In the genomic region with DNA sequence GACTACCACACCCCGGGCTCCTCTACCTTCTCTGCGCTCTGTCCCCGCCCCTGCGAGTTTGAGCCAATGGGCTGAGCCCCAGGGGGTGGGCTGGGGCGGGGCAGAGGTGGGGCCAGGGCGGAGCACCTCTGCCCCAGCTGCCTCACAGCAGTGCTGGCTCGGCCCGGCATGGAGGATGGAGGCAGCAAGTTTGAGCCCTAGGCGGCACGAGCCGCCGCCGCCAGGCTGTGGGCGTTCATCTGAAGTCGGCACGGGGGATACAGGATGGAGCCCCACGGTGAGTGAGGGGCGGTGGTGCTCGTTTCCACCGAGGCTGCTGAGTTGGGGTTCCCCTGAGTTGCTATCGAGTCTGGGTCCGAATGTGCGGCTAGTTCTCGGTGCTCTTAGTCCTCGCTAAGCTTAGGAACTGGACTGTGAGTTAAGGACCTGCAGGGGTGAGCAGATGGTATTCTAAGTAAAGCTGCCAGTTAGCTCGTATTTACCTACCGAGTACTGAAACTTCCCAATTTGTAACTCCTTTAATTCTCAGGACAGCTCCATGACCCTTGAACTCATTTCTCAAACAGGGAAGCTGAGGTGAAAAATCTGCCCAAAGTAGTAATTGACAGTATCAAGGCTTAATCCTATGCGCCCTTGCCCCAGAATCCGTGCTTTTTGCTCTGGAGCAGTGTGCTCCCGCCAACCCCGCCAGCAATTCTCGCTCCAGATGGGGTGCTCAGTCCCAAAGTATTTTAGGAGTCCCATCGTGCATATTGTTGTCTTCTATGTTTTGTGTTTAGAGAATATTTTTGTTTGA, we compare ENCODE assay signal across 8 mouse cellular contexts. TPM values are rescaled to one million over a fixed set of nuclear protein-coding genes. Genes with fewer than 3 reads are reported as not detected.
A peak's percentile ranks its signal among the peaks of the same experiment; 100 is the strongest.
DNase-seq lines count a peak whose midpoint lies in the region; ATAC-seq and TF ChIP-seq lines count a peak whose summit lies in the region.

No protein-coding gene starts in this region.

- H3K4me3 ChIP-seq in heart, embryonic 10.5 days, result peak overlapping the region; percentile 83
- H3K4me3 ChIP-seq in kidney, embryonic 15.5 days (replicated peaks), result peak overlapping the region; percentile 72
- peak overlapping the region; percentile 73 for H3K4me3 ChIP-seq in liver, adult 2 months (ENCODE audit: insufficient read depth, low read depth, low read length)
- peak overlapping the region; percentile 60 for H3K4me3 ChIP-seq in myocyte

- peak; percentile 98 for TF ChIP-seq POLR2A in liver, adult 2 months (IDR thresholded peaks at IDR 0.05; ENCODE audit: extremely low read depth, insufficient read depth, low read length)
- TF ChIP-seq POLR2A in myocyte (IDR thresholded peaks at IDR 0.05; ENCODE audit: insufficient read length, low read depth), result peak; percentile 98

- no peaks in the 10 kb centered on the region for H3K9me3 ChIP-seq in heart, embryonic 10.5 days
- no peaks in the 10 kb centered on the region for H3K9me3 ChIP-seq in kidney, embryonic 15.5 days (replicated peaks)

- WGBS in heart, embryonic 10.5 days, result under 1% methylated on average over 33 of the region's 33 CpGs
- WGBS in kidney, embryonic 15.5 days, result 2% methylated on average over 33 of the region's 33 CpGs
- WGBS in liver, adult 2 months, result 1% methylated on average over 33 of the region's 33 CpGs

- H3K27ac ChIP-seq in heart, embryonic 10.5 days, result peak overlapping the region; percentile 87
- H3K27ac ChIP-seq in kidney, embryonic 15.5 days, result peak overlapping the region; percentile 7; the same call in 1 of the 2 replicates
- peak overlapping the region; percentile 81 for H3K27ac ChIP-seq in liver, adult 2 months (replicated peaks; ENCODE audit: insufficient read depth, low read depth, low read length)

- peak; percentile 87 for DNase-seq in CD4-positive helper T cell, adult 2 months (ENCODE audit: low read depth, low spot score)
- DNase-seq in brain, adult 2 months (ENCODE audit: low read depth, low spot score), result peak; percentile 88
- peak; percentile 97 for DNase-seq in heart, embryonic 10.5 days (ENCODE audit: low spot score)
- peak; percentile 74 for DNase-seq in liver, adult 2 months (ENCODE audit: extremely low read depth, low read depth, low spot score)
- DNase-seq in spleen, postnatal 4 days (ENCODE audit: low spot score in 2 of 2), result peak; percentile 75 to 86

- H3ac ChIP-seq in myocyte (ENCODE audit: control insufficient read depth, insufficient read length), result no peak overlapping the region

- peaks cover 8% of the 10 kb centered on the region; the same call in 1 of the 2 replicates for H3K79me2 ChIP-seq in liver, adult 2 months (ENCODE audit: control insufficient read depth, insufficient read depth, low read length)
- H3K79me2 ChIP-seq in myocyte (ENCODE audit: control insufficient read depth, insufficient read depth), result peaks cover 52% of the 10 kb centered on the region

- 0 out of 2 replicates have a peak, but pooled peaks cover 3% of the 10 kb centered on the region for H3K36me3 ChIP-seq in heart, embryonic 10.5 days
- no peaks in the 10 kb centered on the region for H3K36me3 ChIP-seq in kidney, embryonic 15.5 days
- H3K36me3 ChIP-seq in liver, adult 2 months (ENCODE audit: control insufficient read depth, insufficient read depth, low read length), result no peaks in the 10 kb centered on the region; the same call in 1 of the 2 replicates
- no peaks in the 10 kb centered on the region for H3K36me3 ChIP-seq in myocyte (ENCODE audit: control insufficient read depth, insufficient read depth)

- H3K4me2 ChIP-seq in kidney, embryonic 15.5 days, result peak overlapping the region; percentile 69
- H3K4me2 ChIP-seq in myocyte (ENCODE audit: low read depth), result peak overlapping the region; percentile 77

- H3K9ac ChIP-seq in kidney, embryonic 15.5 days, result peak overlapping the region; percentile 54
- H3K9ac ChIP-seq in liver, adult 2 months (ENCODE audit: low read depth, low read length), result peak overlapping the region; percentile 85

- TF ChIP-seq CTCF in liver, adult 2 months (IDR thresholded peaks at IDR 0.05; ENCODE audit: low read depth, low read length), result no peak

- H3K27me3 ChIP-seq in heart, embryonic 10.5 days (ENCODE audit: insufficient read depth, poor library complexity, severe bottlenecking), result no peaks in the 10 kb centered on the region
- no peaks in the 10 kb centered on the region for H3K27me3 ChIP-seq in kidney, embryonic 15.5 days
- no peaks in the 10 kb centered on the region for H3K27me3 ChIP-seq in liver, adult 2 months (ENCODE audit: control insufficient read depth, insufficient read depth, low read length)
- no peaks in the 10 kb centered on the region for H3K27me3 ChIP-seq in myocyte (ENCODE audit: control insufficient read depth, insufficient read depth, insufficient read length)

- peak; percentile 85 for ATAC-seq in erythroblast, adult 5-6 weeks (replicated peaks; ENCODE audit: low FRiP score, poor library complexity, severe bottlenecking)
- peak; percentile 100 for ATAC-seq in kidney, embryonic 15.5 days (replicated peaks; ENCODE audit: low FRiP score)

- peaks cover 20% of the 10 kb centered on the region for H3K4me1 ChIP-seq in heart, embryonic 10.5 days
- H3K4me1 ChIP-seq in kidney, embryonic 15.5 days, result peaks cover 15% of the 10 kb centered on the region
- H3K4me1 ChIP-seq in liver, adult 2 months (ENCODE audit: control insufficient read depth, insufficient read depth, low read length), result peaks cover 16% of the 10 kb centered on the region; the same call in 1 of the 2 replicates

TF ChIP-seq in myocyte, 11 proteins besides CTCF, POLR2A, EP300 and RAD21:
- peak; percentile 41 for TF ChIP-seq REST (IDR thresholded peaks at IDR 0.05; ENCODE audit: insufficient read depth, insufficient read length)
- no peak for TF ChIP-seq CEBPB (IDR thresholded peaks at IDR 0.05; ENCODE audit: insufficient read depth, poor library complexity, severe bottlenecking)
- peak; percentile 97 for TF ChIP-seq POLR2AphosphoS2 (IDR thresholded peaks at IDR 0.05; ENCODE audit: insufficient read length, low read depth)
- no peak for TF ChIP-seq TCF12 (IDR thresholded peaks at IDR 0.05; ENCODE audit: insufficient read depth, poor library complexity, severe bottlenecking)
- peak; percentile 32 for TF ChIP-seq TCF3 (IDR thresholded peaks at IDR 0.05; ENCODE audit: insufficient read length, low read depth)
- no peak for TF ChIP-seq SRF (IDR thresholded peaks at IDR 0.05; ENCODE audit: control insufficient read depth, insufficient read length, low read depth)
- peak in 1 of 3 experiments; percentile 71 for TF ChIP-seq MYOG (IDR thresholded peaks at IDR 0.05; ENCODE audit: control insufficient read depth in 1 of 3, insufficient read depth in 1 of 3, insufficient read length in 2 of 3, low read depth in 2 of 3)
- TF ChIP-seq E2F4 (IDR thresholded peaks at IDR 0.05; ENCODE audit: insufficient read depth), result no peak
- TF ChIP-seq MYOD1 (IDR thresholded peaks at IDR 0.05; ENCODE audit: control insufficient read depth in 1 of 3, insufficient read length in 2 of 3, low read depth in 2 of 3), result peak in 1 of 3 experiments; percentile 74
- no peak for TF ChIP-seq USF1 (IDR thresholded peaks at IDR 0.05; ENCODE audit: low read depth)
- TF ChIP-seq MAX (IDR thresholded peaks at IDR 0.05; ENCODE audit: low read depth), result no peak

RNA-seq across cellular contexts. Expression of gene Arhgap29, which starts 15.5 kb away (rescaled TPM):
- 0.19 TPM in 1 of 2 replicates, not detected in the other for total RNA-seq in erythroblast, adult 5-6 weeks (2015; ENCODE audit: low replicate concordance)
- 0.51 TPM in 1 of 2 replicates, not detected in the other for total RNA-seq in erythroblast, adult 5-6 weeks (2017; ENCODE audit: low replicate concordance)
- polyA plus RNA-seq in heart, embryonic 10.5 days (2016; fragmentation: Nextera tagmentation; extraction: Ambion mirVana), result 68.3 and 92.7 TPM in 2 replicates
- polyA plus RNA-seq in kidney, embryonic 15.5 days (2015; fragmentation: Nextera tagmentation; extraction: Ambion mirVana), result 43.3 and 47.9 TPM in 2 replicates
- 60.5 and 68.4 TPM in 2 replicates for total RNA-seq in liver, adult 2 months (2014; rRNA removed)
- 12.2 and 16.4 TPM in 2 replicates for polyA plus RNA-seq in liver, adult 2 months (2012; rRNA removed)
- polyA plus RNA-seq in myocyte (2012; fragmentation: generic; extraction: Trizol), result 13.7 TPM

Comparison
In these comparisons a context has a peak if more than half of its experiments do, and no peak if none do; other contexts are left out.
1. Peak in every context shown above with its lines: DNase-seq, ATAC-seq, H3K4me3 ChIP-seq and H3K27ac ChIP-seq.
2. H3K27ac ChIP-seq: peak in every context shown above with its lines; median percentile 87 in heart, embryonic 10.5 days; 81 in liver, adult 2 months; 7 in kidney, embryonic 15.5 days.